Mouse (Mus musculus) heart, embryonic 14.5 days (tissue): ENCODE data around the gene Cct5. TPM values are rescaled to one million over a fixed set of nuclear protein-coding genes. Genes with fewer than 3 reads are reported as not detected.

Experiments used
- ATAC-seq: fragments of 200-750 bp; cut with Nextera tagmentation; 2 replicates; pipeline ENCODE4 v1.8.0; 2017; ENCODE audit warnings: low read depth, moderate TSS enrichment; ENCODE audit not compliant: insufficient number of reproducible peaks, insufficient read depth, low FRiP score
- H3K27ac ChIP-seq, 2 experiments: fragments of 200-500 bp in 1 of 2; fragments of 300-500 bp in 1 of 2; sonication (generic) in 1 of 2; replicated peaks in 1 of 2; 2 replicates each; pipeline ENCODE4 v1.5.1; 2012 to 2014; ENCODE audit warnings: low read depth in 2 of 2, low read length in 2 of 2, control low read depth in 1 of 2, mild to moderate bottlenecking in 1 of 2, mixed read lengths in 1 of 2; ENCODE audit not compliant: control insufficient read depth in 1 of 2, insufficient read depth in 1 of 2
- H3K27me3 ChIP-seq: fragments of 300-500 bp; sonication (generic); 2 replicates; pipeline ENCODE4 v1.6.1; 2014; ENCODE audit warnings: mild to moderate bottlenecking, low read length, control low read depth; ENCODE audit not compliant: control insufficient read depth, insufficient read depth
- H3K36me3 ChIP-seq: fragments of 300-500 bp; sonication (generic); 2 replicates; pipeline ENCODE4 v1.6.1; 2014; ENCODE audit warnings: mild to moderate bottlenecking, control low read depth, low read length, mixed read lengths; ENCODE audit not compliant: control insufficient read depth, insufficient read depth
- H3K4me1 ChIP-seq, 2 experiments: fragments of 200-500 bp in 1 of 2; fragments of 300-500 bp in 1 of 2; sonication (generic) in 1 of 2; 2 replicates each; pipeline ENCODE4 v1.6.1; 2012 to 2014; ENCODE audit warnings: low read length in 2 of 2, control low read depth in 1 of 2, mixed read lengths in 1 of 2; ENCODE audit not compliant: control insufficient read depth in 2 of 2, insufficient read depth in 2 of 2
- H3K4me2 ChIP-seq: fragments of 300-500 bp; sonication (generic); 2 replicates; pipeline ENCODE4 v1.6.1; 2014; ENCODE audit warnings: mild to moderate bottlenecking, low read length
- H3K4me3 ChIP-seq, 2 experiments: fragments of 200-500 bp in 1 of 2; fragments of 300-500 bp in 1 of 2; sonication (generic) in 1 of 2; 2 replicates each; pipeline ENCODE4 v1.5.1; 2012 to 2014; ENCODE audit warnings: low read length in 2 of 2, mild to moderate bottlenecking in 2 of 2, control low read depth in 1 of 2, low read depth in 1 of 2, moderate library complexity in 1 of 2; ENCODE audit not compliant: control insufficient read depth in 1 of 2, insufficient read depth in 1 of 2
- H3K9ac ChIP-seq: fragments of 300-500 bp; sonication (generic); 2 replicates; pipeline ENCODE4 v1.6.1; 2014; ENCODE audit warnings: mild to moderate bottlenecking, low read length
- H3K9me3 ChIP-seq: fragments of 300-500 bp; sonication (generic); 2 replicates; pipeline ENCODE4 v1.6.1; 2016; ENCODE audit warnings: low read length, control low read depth; ENCODE audit not compliant: control insufficient read depth
- WGBS: fragments of 180-500 bp; shearing (Covaris S2); extraction: QIAGEN DNeasy Blood & Tissue Kit; methylation state at CpG from one replicate; pipeline ENCODE4 v1.1.7; 2014; 5-methylcytosine and 5-hydroxymethylcytosine counted together
- polyA plus RNA-seq: library from polyadenylated mRNA; unstranded; fragments of >200 nt; fragmentation: Nextera tagmentation; extraction: Ambion mirVana; gene quantifications from 2 replicates; pipeline ENCODE4 v1.2.1, GENCODE M21; 2014

Gene Cct5
- polyA plus RNA-seq, result 358 and 365 TPM in 2 replicates

DNA sequence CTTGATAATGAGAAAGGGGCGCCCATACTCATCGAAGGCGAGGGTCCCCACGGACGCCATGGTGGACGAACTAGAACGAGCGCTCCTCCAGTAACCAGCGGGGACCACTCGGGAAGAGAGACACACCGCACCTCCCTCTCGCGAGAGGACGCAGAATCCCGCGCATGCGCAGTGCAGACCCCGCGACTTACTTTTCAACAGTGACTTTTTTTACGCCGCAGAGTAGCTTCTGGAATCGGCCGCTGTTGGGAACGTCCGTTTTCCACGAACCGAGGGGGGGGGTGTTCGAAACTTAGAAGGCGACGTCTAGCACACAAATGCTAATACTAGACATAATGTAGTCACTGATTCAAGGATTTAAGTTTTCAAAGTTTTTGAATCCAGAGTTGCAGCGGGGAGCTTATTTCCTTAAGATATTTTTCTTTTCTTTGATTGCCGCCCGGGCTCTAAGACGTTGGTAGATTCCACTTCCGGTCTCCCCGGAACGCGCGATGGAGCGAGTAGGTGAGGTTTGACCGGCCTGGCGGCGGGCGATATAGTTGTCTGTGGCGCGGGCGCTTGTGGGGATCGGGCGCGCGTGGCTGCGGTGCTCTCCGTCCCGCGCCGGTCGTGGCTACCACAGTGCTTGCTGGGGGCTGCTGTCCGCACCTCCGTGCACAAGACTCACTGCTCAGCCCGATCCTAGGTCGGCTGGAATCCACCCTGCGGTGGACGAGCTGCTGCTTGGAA, at the start of gene Cct5, which contains the start of gene Fam173b:
Cct5 (minus strand) TSS at position 159 of the 729 bp plus-strand sequence.
Fam173b (plus strand) TSS at position 207 of the 729 bp plus-strand sequence.
- peaks cover 13% of the 10 kb centered on the region for H3K36me3 ChIP-seq
- peak within 1 kb of the TSS; percentile 93 for H3K9ac ChIP-seq
- peak within 1 kb of the TSS; percentile 80 for H3K4me2 ChIP-seq
- H3K27me3 ChIP-seq, result no peaks in the 10 kb centered on the region
- peaks cover 8 to 30% of the 10 kb centered on the region in 2 experiments for H3K4me1 ChIP-seq
- under 1% methylated on average over 63 of the region's 63 CpGs for WGBS
- peak; percentile 87 for ATAC-seq
- peak within 1 kb of the TSS; percentile 84 to 99 for H3K4me3 ChIP-seq
- H3K27ac ChIP-seq, result peak within 1 kb of the TSS; percentile 87 to 97
- no peaks in the 10 kb centered on the region for H3K9me3 ChIP-seq

DNA sequence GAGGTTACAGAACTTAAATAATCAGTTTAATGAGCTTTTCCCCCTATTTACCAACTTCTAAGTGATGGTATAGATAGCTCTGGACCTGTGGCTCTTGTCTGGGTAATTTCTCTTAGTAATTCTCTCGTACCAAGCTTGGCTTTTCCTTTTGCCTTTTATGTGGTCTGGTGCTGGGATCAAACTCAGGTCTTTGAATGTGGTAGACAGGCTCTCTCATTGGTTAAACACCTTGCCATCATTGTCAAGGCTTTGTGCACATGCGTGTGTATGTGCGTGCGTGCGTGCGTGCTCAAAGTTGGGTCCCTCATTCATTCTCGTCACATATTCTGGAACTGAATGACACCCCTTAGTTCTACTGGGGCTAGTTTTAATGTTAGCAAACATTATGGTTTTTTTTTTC, 49.2 kb upstream of the Cct5 start:
- Histone ChIP-seq H3K4me3 (no peak overlapping the region), H3K4me1 (peaks cover 0 to 2% of the 10 kb centered on the region in 2 experiments; a peak in 1 of 4 replicates), H3K36me3 (no peaks in the 10 kb centered on the region), H3K4me2 (no peak overlapping the region), H3K9me3 (no peaks in the 10 kb centered on the region), H3K27ac (no peak overlapping the region), H3K27me3 (no peaks in the 10 kb centered on the region), H3K9ac (no peak overlapping the region)
- no peak for ATAC-seq
- 95% methylated on average over 7 of the region's 7 CpGs for WGBS

DNA sequence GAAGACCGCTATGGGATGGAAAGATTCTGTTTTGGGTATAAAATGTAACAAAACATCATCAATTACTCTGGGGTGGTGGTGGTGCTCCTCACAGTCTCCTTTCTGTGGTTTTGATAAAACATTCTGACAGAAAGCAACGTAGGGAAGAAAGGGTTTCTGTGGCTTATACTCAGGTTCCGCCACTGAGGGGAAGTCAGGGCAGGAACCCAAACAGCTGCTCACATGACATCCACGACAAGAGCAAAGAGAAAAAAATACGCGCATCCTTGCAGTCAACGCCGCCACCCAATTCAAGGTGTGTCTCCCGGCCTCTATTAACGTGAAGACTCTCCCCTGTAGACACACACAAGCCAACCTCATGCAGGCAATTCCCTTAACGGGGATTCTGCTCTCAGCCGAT, 48.1 kb upstream of the Cct5 start:
- Histone ChIP-seq H3K4me3 (no peak overlapping the region), H3K27ac (no peak overlapping the region), H3K9ac (no peak overlapping the region), H3K36me3 (no peaks in the 10 kb centered on the region), H3K9me3 (no peaks in the 10 kb centered on the region), H3K4me2 (no peak overlapping the region), H3K27me3 (no peaks in the 10 kb centered on the region), H3K4me1 (peaks cover 0 to 2% of the 10 kb centered on the region in 2 experiments; a peak in 1 of 4 replicates)
- no peak for ATAC-seq
- 90% methylated on average over 12 of the region's 12 CpGs for WGBS

DNA sequence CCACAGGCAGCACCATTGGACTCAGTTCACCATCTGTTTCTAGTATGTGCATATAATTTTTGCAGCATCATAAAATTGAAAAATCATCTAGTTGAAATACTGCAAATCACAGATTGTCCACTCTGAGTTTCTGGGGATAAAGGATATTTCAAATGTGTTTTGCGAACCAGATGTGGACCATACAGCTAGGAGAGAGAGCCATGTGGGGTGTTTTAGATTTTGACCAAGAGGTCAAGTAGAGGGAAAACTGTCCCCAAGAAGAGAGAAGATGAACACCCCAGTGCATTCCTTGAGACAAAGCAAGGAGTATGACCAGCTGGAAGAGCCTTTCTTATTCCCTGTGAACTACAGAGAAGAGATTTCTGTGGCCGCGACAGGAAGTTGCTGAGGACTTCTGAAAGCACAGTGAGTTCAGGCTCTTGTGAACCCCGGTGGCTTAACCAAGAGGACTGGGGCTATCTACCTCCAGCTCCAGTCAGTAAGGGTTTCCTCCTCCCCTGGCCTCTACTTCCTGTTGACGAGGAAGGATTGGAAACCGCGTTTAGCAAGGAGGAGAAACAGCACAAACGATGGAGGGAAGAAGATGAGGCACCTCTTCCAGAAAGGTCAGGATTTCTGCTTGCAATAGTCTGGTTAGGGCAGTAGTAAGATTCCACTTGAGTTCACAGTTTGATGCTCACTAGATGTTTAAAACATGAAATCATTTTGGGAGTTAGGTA, 46.4 kb upstream of the Cct5 start:
- Histone ChIP-seq H3K4me3 (no peak overlapping the region), H3K27ac (no peak overlapping the region), H3K4me1 (peaks cover 0 to 2% of the 10 kb centered on the region in 2 experiments; a peak in 1 of 4 replicates), H3K9ac (no peak overlapping the region), H3K9me3 (no peaks in the 10 kb centered on the region), H3K27me3 (no peaks in the 10 kb centered on the region), H3K4me2 (no peak overlapping the region), H3K36me3 (no peaks in the 10 kb centered on the region)
- WGBS, result 62% methylated on average over 8 of the region's 8 CpGs
- no peak for ATAC-seq

DNA sequence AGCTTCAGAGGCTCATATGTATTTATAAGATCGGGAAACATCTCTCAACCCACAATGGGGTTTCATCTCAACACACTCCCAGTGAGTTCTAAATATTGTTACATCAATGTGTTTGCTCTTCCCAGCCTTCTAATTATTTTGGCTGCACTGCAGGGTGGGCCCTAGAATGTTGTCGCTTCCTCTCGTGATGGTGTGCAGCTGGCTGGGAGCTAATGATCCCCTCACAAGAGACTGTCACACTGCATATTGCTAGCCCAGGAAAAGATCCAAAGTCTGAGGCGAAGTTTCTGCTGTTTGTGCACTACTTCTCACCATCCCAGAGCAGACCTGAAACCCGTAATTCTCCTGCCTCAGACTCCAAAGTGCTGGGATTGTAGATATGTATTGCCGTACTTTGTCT, 45.6 kb upstream of the Cct5 start:
- ATAC-seq, result no peak
- no peak overlapping the region for H3K4me2 ChIP-seq
- no peaks in the 10 kb centered on the region for H3K27me3 ChIP-seq
- no peak overlapping the region for H3K27ac ChIP-seq
- H3K36me3 ChIP-seq, result no peaks in the 10 kb centered on the region
- no peaks in the 10 kb centered on the region for H3K9me3 ChIP-seq
- peaks cover 0 to 2% of the 10 kb centered on the region in 2 experiments; a peak in 1 of 4 replicates for H3K4me1 ChIP-seq
- no peak overlapping the region for H3K4me3 ChIP-seq
- 73% methylated on average over 6 of the region's 6 CpGs for WGBS
- H3K9ac ChIP-seq, result no peak overlapping the region

DNA sequence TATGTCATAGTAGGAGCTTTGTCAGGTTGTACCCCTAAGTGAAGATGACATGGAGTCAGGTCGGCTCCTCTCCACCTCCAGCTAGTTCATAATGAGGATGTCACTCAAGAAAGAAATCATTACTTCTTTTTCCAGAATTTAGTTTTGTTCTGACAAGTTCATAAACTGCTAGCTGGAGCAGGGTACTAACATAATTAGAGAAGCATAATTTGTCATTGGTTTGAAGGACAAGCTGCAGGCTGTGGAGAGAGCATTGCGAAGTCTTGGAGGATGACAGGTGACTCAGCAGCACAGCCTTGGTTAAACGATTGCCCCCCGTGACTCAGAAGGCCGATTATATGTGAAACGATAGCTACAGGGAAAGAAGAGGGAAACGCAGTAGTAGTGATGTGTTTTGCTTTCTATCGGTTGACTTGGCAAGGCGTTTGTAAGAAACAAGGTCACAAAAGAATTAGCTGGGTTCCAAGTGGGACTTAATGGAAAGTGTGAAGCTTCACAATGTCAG, 34.5 kb upstream of the Cct5 start:
- no peak overlapping the region for H3K27ac ChIP-seq
- H3K36me3 ChIP-seq, result no peaks in the 10 kb centered on the region
- no peak overlapping the region for H3K4me2 ChIP-seq
- H3K9ac ChIP-seq, result no peak overlapping the region
- no peaks in the 10 kb centered on the region for H3K27me3 ChIP-seq
- WGBS, result 78% methylated on average over 9 of the region's 9 CpGs
- no peak for ATAC-seq
- H3K4me1 ChIP-seq, result peaks cover 0 to 4% of the 10 kb centered on the region in 2 experiments; a peak in 1 of 4 replicates
- no peaks in the 10 kb centered on the region for H3K9me3 ChIP-seq
- no peak overlapping the region for H3K4me3 ChIP-seq

DNA sequence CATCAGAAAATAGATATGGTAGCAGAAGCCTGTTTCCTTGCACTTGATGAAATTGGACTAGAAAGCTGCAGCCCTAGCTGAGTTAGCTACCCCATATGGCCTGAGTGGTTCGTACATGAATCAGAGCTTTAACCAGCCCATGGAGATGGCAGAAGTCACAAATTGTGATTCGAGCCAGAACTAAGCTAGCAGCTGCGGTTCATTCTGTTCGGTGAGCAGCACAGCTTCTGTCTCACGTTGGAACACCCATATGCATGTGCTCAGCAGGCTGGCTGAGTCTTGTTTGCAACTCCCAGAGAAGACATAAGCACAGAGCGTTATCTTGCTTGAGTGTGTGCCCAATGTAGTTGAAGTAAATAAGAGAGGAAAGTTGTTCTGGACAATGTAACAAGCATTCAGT, 33.0 kb upstream of the Cct5 start:
- no peak for ATAC-seq
- no peak overlapping the region for H3K27ac ChIP-seq
- no peak overlapping the region for H3K4me2 ChIP-seq
- no peaks in the 10 kb centered on the region for H3K36me3 ChIP-seq
- H3K27me3 ChIP-seq, result no peaks in the 10 kb centered on the region
- 78% methylated on average over 6 of the region's 6 CpGs for WGBS
- peaks cover 0 to 4% of the 10 kb centered on the region in 2 experiments; a peak in 1 of 4 replicates for H3K4me1 ChIP-seq
- H3K9me3 ChIP-seq, result no peaks in the 10 kb centered on the region
- H3K9ac ChIP-seq, result no peak overlapping the region
- H3K4me3 ChIP-seq, result no peak overlapping the region
